Comparison of ENCODE assay signal across 17 mouse cellular contexts in the genomic region with DNA sequence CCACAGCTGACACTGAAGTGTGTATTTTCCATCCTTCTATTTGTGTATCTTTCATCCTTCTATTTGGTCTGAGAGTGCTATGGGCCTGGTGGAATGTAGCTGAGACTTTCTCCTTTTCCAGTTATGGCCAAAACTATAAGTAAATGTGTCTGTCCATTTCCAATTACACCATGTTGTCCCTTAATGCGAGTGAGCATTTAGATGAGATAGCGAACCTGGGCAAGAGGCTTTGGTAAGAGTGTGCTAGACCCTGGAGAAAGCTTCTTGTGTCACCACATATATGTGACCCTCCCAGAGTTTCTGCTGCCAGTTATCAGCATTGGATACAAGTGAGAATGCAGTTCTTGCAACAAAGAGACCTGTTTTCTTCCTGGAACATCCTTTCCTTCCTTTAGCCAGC. TPM values are rescaled to one million over a fixed set of nuclear protein-coding genes. Genes with fewer than 3 reads are reported as not detected.
"Had no signal": no experiment of that assay in that cellular context is flagged by ENCODE, and none has a peak within 500 bp of the region (broad histone marks: within the 10 kb centered on the region; RNA-seq: fewer than 3 reads in every experiment).

No protein-coding gene starts in this region.

RNA-seq across cellular contexts. Expression of gene 4930572O03Rik, which starts 22.0 kb away (rescaled TPM):
- total RNA-seq: layer of hippocampus, adult 8-10 months; layer of hippocampus, postnatal 14 days; left cerebral cortex, adult 18-20 months; left cerebral cortex, postnatal 10 days; left cerebral cortex, postnatal 4 days; liver, adult 2 months; megakaryocyte-erythroid progenitor cell, adult 5-6 weeks; midbrain, postnatal 0 days had no signal
- polyA plus RNA-seq: kidney, adult 2 months; kidney, embryonic 15.5 days; large intestine, adult 2 months; liver, adult 2 months; liver, embryonic 15.5 days; lung, embryonic 15.5 days; midbrain, embryonic 13.5 days; midbrain, postnatal 0 days; neural tube, embryonic 15.5 days; small intestine, adult 2 months; stomach, embryonic 16.5 days had no signal

RNA-seq across cellular contexts. Expression of gene Speer4c, which starts 35.2 kb away (rescaled TPM):
- total RNA-seq: layer of hippocampus, adult 8-10 months; layer of hippocampus, postnatal 14 days; left cerebral cortex, adult 18-20 months; left cerebral cortex, postnatal 10 days; left cerebral cortex, postnatal 4 days; liver, adult 2 months; megakaryocyte-erythroid progenitor cell, adult 5-6 weeks; midbrain, postnatal 0 days had no signal
- polyA plus RNA-seq: kidney, adult 2 months; kidney, embryonic 15.5 days; large intestine, adult 2 months; liver, adult 2 months; liver, embryonic 15.5 days; lung, embryonic 15.5 days; midbrain, embryonic 13.5 days; neural tube, embryonic 15.5 days; small intestine, adult 2 months; stomach, embryonic 16.5 days had no signal
